Mouse (Mus musculus) ovary, adult 18-20 months (tissue): ENCODE data around the gene Hsp90ab1.
A peak's percentile ranks its signal among the peaks of the same experiment; 100 is the strongest.

Experiments
- DNase-seq: peaks from one replicate; pipeline ENCODE4 v3.0.0; 2022; ENCODE audit warnings: low spot score, mixed read lengths

Hsp90ab1 gene

GRCm38 (mm10) chr17:45573087-45573779 lies at the start of gene Hsp90ab1:
Gene Hsp90ab1, minus strand, starts transcription at chr17:45573271.
- DNase-seq, result peak; percentile 97

- no peak for DNase-seq
Measured at GRCm38 (mm10) chr17:45619386-45620256, 46.5 kb upstream of the Hsp90ab1 start.

GRCm38 (mm10) chr17:45618941-45619385 lies 45.9 kb upstream of the Hsp90ab1 start:
- DNase-seq, result no peak

GRCm38 (mm10) chr17:45617655-45618054 lies 44.6 kb upstream of the Hsp90ab1 start:
- no peak for DNase-seq

- no peak for DNase-seq
Measured at GRCm38 (mm10) chr17:45616679-45617078, 43.6 kb upstream of the Hsp90ab1 start.

GRCm38 (mm10) chr17:45616046-45616650 lies 43.1 kb upstream of the Hsp90ab1 start:
- DNase-seq, result no peak

- no peak for DNase-seq
Measured at GRCm38 (mm10) chr17:45612921-45613320, 39.9 kb upstream of the Hsp90ab1 start.

- DNase-seq, result no peak
Measured at GRCm38 (mm10) chr17:45612008-45612407, 38.9 kb upstream of the Hsp90ab1 start.

GRCm38 (mm10) chr17:45610144-45610866 lies 37.2 kb upstream of the Hsp90ab1 start:
- DNase-seq, result no peak

GRCm38 (mm10) chr17:45608396-45608795 lies 35.3 kb upstream of the Hsp90ab1 start:
- no peak for DNase-seq

GRCm38 (mm10) chr17:45606992-45607879 lies 34.2 kb upstream of the Hsp90ab1 start:
- no peak for DNase-seq

- DNase-seq, result no peak
Measured at GRCm38 (mm10) chr17:45602984-45603383, 29.9 kb upstream of the Hsp90ab1 start.

- no peak for DNase-seq
Measured at GRCm38 (mm10) chr17:45601877-45602304, 28.8 kb upstream of the Hsp90ab1 start, which contains the start of gene Mymx. Gene Mymx, minus strand, starts transcription at chr17:45602102.

GRCm38 (mm10) chr17:45601325-45601724 lies 28.3 kb upstream of the Hsp90ab1 start:
- no peak for DNase-seq

- DNase-seq, result no peak
Measured at GRCm38 (mm10) chr17:45600267-45600666, 27.2 kb upstream of the Hsp90ab1 start.

GRCm38 (mm10) chr17:45599446-45600242 lies 26.6 kb upstream of the Hsp90ab1 start, which contains the start of gene Slc29a1:
Gene Slc29a1, minus strand, starts transcription at chr17:45599606.
- no peak for DNase-seq

GRCm38 (mm10) chr17:45598891-45599290 lies 25.8 kb upstream of the Hsp90ab1 start:
- no peak for DNase-seq

- DNase-seq, result no peak
Measured at GRCm38 (mm10) chr17:45598376-45598775, 25.3 kb upstream of the Hsp90ab1 start.

GRCm38 (mm10) chr17:45597787-45598186 lies 24.7 kb upstream of the Hsp90ab1 start:
- no peak for DNase-seq
